Mouse (Mus musculus): Measurements from ENCODE around the gene Arhgdib.

DNA sequence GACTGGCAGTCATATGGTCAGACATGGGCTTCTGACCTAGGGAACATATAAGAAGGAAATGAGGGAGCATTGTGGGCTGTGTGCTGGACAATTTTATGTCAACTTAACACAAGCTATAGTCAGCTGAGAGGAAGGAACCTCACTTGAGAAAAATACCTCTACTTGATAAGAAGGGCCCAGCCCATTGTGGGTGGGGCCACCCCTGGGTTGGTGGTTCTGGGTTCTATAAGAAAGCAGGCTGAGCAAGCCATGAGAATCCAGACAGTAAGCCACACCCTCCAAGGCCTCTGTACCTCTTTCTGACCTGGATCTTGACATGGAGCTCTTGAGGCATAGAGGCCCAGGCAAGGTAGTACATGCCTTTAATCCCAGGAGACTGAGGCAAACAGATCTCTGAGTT is 1.7 kb upstream of the Arhgdib start:
- TF ChIP-seq EP300 (IDR thresholded peaks at IDR 0.05; ENCODE audit: low read depth) = no peak
- no peak for TF ChIP-seq CTCF (IDR thresholded peaks at IDR 0.05; ENCODE audit: low read depth)
